Mouse (Mus musculus) retina, adult 2 months (tissue): ENCODE data around the gene Mpp6.

ENCODE experiments used
- DNase-seq: peaks from one replicate; pipeline ENCODE4 v3.0.0-alpha.2; 2012; ENCODE audit warnings: low read depth, low spot score

The Mpp6 gene

GRCm38 (mm10) chr6:50109757-50110378, at the start of gene Mpp6:
TSS of gene Mpp6 (plus strand) at chr6:50110241.
- peak; percentile 68 for DNase-seq

GRCm38 (mm10) chr6:50066172-50066571, 43.9 kb upstream of the Mpp6 start:
- no peak for DNase-seq

GRCm38 (mm10) chr6:50068490-50068889, 41.6 kb upstream of the Mpp6 start:
- no peak for DNase-seq

GRCm38 (mm10) chr6:50075248-50075647, 34.8 kb upstream of the Mpp6 start:
- no peak for DNase-seq

GRCm38 (mm10) chr6:50076473-50076872, 33.6 kb upstream of the Mpp6 start:
- DNase-seq, result no peak

- no peak for DNase-seq
These were observed 29.6 kb upstream of the Mpp6 start for GRCm38 (mm10) chr6:50080431-50080830.

- DNase-seq, result no peak
These were observed 24.8 kb upstream of the Mpp6 start for GRCm38 (mm10) chr6:50085206-50085605.

GRCm38 (mm10) chr6:50089333-50089732, 20.7 kb upstream of the Mpp6 start:
- DNase-seq, result no peak

GRCm38 (mm10) chr6:50090221-50090620, 19.8 kb upstream of the Mpp6 start:
- no peak for DNase-seq

GRCm38 (mm10) chr6:50091462-50092154, 18.4 kb upstream of the Mpp6 start:
- no peak for DNase-seq

- no peak for DNase-seq
These were observed 762 bp upstream of the Mpp6 start for GRCm38 (mm10) chr6:50109201-50109756.

- no peak for DNase-seq
These were observed 419 bp downstream of the Mpp6 start for GRCm38 (mm10) chr6:50110379-50110941.

GRCm38 (mm10) chr6:50111111-50111655, 1.1 kb downstream of the Mpp6 start:
- DNase-seq, result no peak

GRCm38 (mm10) chr6:50112775-50113174, 2.7 kb downstream of the Mpp6 start:
- peak; percentile 92 for DNase-seq

GRCm38 (mm10) chr6:50114280-50114679, 4.2 kb downstream of the Mpp6 start:
- no peak for DNase-seq

GRCm38 (mm10) chr6:50120931-50121330, 10.9 kb downstream of the Mpp6 start:
- DNase-seq, result no peak

GRCm38 (mm10) chr6:50122835-50123234, 12.8 kb downstream of the Mpp6 start:
- DNase-seq, result no peak

GRCm38 (mm10) chr6:50124197-50124596, 14.2 kb downstream of the Mpp6 start:
- DNase-seq, result no peak

- DNase-seq, result no peak
These were observed 16.3 kb downstream of the Mpp6 start for GRCm38 (mm10) chr6:50126331-50126730.

- DNase-seq, result no peak
These were observed 17.5 kb downstream of the Mpp6 start for GRCm38 (mm10) chr6:50127536-50127935.

GRCm38 (mm10) chr6:50137651-50138050, 27.6 kb downstream of the Mpp6 start:
- no peak for DNase-seq

- no peak for DNase-seq
These were observed 29.5 kb downstream of the Mpp6 start for GRCm38 (mm10) chr6:50139526-50139925.
